Mouse (Mus musculus) urinary bladder, postnatal 36 days (tissue): ENCODE results near the gene Eif4a3.
"Not testable (repeated sequence)": the region's sequence is repeated elsewhere in the genome, so short reads cannot be mapped to it uniquely, and the experiment has no call there.

Experiments used
- DNase-seq, 2 experiments: peaks; one replicate each; pipeline ENCODE4 v3.0.0; 2022; ENCODE audit warnings: low spot score in 2 of 2, mixed read lengths in 1 of 2

Gene Eif4a3

GRCm38 (mm10) chr11:119245543-119245942, 54.3 kb downstream of the Eif4a3 start:
- not testable (repeated sequence) for DNase-seq

- no peak for DNase-seq
These were observed 60.4 kb downstream of the Eif4a3 start for GRCm38 (mm10) chr11:119239480-119239879.
